Mouse (Mus musculus) small intestine, adult 2 months (tissue): ENCODE data around the gene Mxra8. TPM values are rescaled to one million over a fixed set of nuclear protein-coding genes. Genes with fewer than 3 reads are reported as not detected.

Experiments
- H3K27ac ChIP-seq: fragments of 200-500 bp; 2 replicates; pipeline ENCODE4 v1.5.1; 2012; ENCODE audit warnings: low read depth, low read length, control low read depth, inconsistent platforms; ENCODE audit not compliant: insufficient read depth
- H3K27me3 ChIP-seq: fragments of 200-500 bp; 2 replicates; pipeline ENCODE4 v1.6.1; 2012; ENCODE audit warnings: mild to moderate bottlenecking, moderate library complexity, low read length, inconsistent platforms; ENCODE audit not compliant: control insufficient read depth, insufficient read depth
- H3K36me3 ChIP-seq: fragments of 200-500 bp; 2 replicates; pipeline ENCODE4 v1.6.1; 2012; ENCODE audit warnings: mild to moderate bottlenecking, low read length, control low read depth, inconsistent platforms; ENCODE audit not compliant: control insufficient read depth, insufficient read depth
- H3K4me1 ChIP-seq: fragments of 200-500 bp; 2 replicates; pipeline ENCODE4 v1.6.1; 2012; ENCODE audit warnings: low read length, inconsistent platforms, mixed read lengths; ENCODE audit not compliant: control insufficient read depth, insufficient read depth, insufficient read length
- H3K4me3 ChIP-seq: fragments of 200-500 bp; 2 replicates; pipeline ENCODE4 v1.5.1; 2012; ENCODE audit warnings: low read depth, mild to moderate bottlenecking, control low read depth, inconsistent platforms, low read length, moderate library complexity
- CTCF ChIP-seq: fragments of 200-500 bp; IDR thresholded peaks from 2 replicates; pipeline ENCODE4 v1.5.1; 2012; ENCODE audit warnings: low read depth, mild to moderate bottlenecking, control low read depth, inconsistent platforms, low read length, moderate library complexity, mixed read lengths; ENCODE audit not compliant: insufficient replicate concordance, insufficient read length; ENCODE audit errors: extremely low read depth
- POLR2A ChIP-seq: fragments of 200-500 bp; IDR thresholded peaks from 2 replicates; pipeline ENCODE4 v1.6.1; 2012; ENCODE audit warnings: low read depth, mild to moderate bottlenecking, control low read depth, inconsistent platforms, low read length, moderate library complexity
- WGBS: fragments of 180-500 bp; shearing (Covaris S2); methylation state at CpG from one replicate; pipeline ENCODE4 v1.1.7; 2018; 5-methylcytosine and 5-hydroxymethylcytosine counted together
- polyA plus RNA-seq: library from polyadenylated mRNA; depleted of rRNA; stranded (reverse); fragments of >200 nt; gene quantifications from 2 replicates; pipeline ENCODE4 v1.2.3, GENCODE M21; 2012

Mxra8 gene
- polyA plus RNA-seq, 1 experiment, result 98.1 TPM

GRCm38 (mm10) chr4:155803340-155804041, 36.0 kb upstream of the Mxra8 start:
- Histone ChIP-seq H3K27me3 (no peaks in the 10 kb centered on the region), H3K4me3 (peak overlapping the region; percentile 73), H3K36me3 (peaks cover 16% of the 10 kb centered on the region), H3K27ac (peak overlapping the region; percentile 12; the same call in 1 of the 2 replicates), H3K4me1 (peaks cover 3% of the 10 kb centered on the region; the same call in 1 of the 2 replicates)
- TF ChIP-seq POLR2A (peak; percentile 68), CTCF (0 out of 2 replicates have a peak, but pooled peaks have one; percentile 8)
- under 1% methylated on average over 55 of the region's 58 CpGs for WGBS

GRCm38 (mm10) chr4:155807841-155808240, 31.6 kb upstream of the Mxra8 start:
- Histone ChIP-seq H3K36me3 (peaks cover 33% of the 10 kb centered on the region), H3K4me3 (no peak overlapping the region), H3K27me3 (no peaks in the 10 kb centered on the region), H3K27ac (no peak overlapping the region), H3K4me1 (peaks cover under 1% of the 10 kb centered on the region; the same call in 1 of the 2 replicates)
- WGBS, result 85% methylated on average over 3 of the region's 3 CpGs
- TF ChIP-seq CTCF (no peak), POLR2A (no peak)

DNA sequence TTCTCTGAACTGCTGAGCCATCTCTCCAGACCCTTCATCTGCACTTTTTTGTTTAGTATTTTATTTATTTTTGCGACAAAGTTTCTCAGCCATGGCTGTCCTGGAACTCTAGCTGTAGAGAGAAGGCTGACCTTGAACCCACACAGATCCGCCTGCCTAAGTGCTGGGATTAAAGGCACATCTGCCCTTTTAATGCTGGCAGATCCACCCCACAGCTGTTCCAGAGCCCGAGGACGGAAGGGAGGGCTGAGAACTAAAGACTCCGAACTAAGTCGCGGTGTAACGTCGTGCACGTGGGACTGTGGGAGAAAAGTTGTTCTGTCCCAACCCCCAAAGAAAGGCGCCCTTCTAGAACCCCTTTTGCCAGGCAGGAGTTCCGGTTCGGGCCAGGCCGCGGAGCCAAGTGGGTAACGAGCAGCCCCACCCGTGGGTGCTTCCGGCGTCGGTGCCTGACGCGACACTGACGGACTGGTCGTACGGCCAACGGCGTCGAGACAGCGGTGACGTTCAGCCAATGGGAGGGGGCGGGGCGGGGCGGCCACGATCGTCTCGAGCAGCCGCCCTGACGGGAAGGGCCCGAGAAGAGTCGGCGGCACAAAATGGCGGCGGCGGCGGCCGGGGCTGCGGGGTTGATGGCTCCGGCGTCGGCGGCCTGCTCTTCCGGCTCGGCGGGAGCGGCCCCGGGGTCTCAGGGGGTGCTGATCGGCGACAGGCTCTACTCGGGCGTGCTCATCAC, 27.4 kb upstream of the Mxra8 start, which contains the start of gene Ccnl2:
Gene Ccnl2 (plus strand): TSS at position 561 of the 736 bp plus-strand sequence.
- TF ChIP-seq CTCF (no peak), POLR2A (peak; percentile 71)
- peaks cover 52% of the 10 kb centered on the region for H3K36me3 ChIP-seq
- under 1% methylated on average over 59 of the region's 60 CpGs for WGBS

GRCm38 (mm10) chr4:155812665-155813181, 26.8 kb upstream of the Mxra8 start:
- H3K27ac ChIP-seq, result peak overlapping the region; percentile 78
- H3K36me3 ChIP-seq, result peaks cover 52% of the 10 kb centered on the region
- peaks cover 3% of the 10 kb centered on the region; the same call in 1 of the 2 replicates for H3K4me1 ChIP-seq
- TF ChIP-seq CTCF (no peak), POLR2A (no peak)
- WGBS, result 1% methylated on average over 49 of the region's 49 CpGs
- no peaks in the 10 kb centered on the region for H3K27me3 ChIP-seq
- H3K4me3 ChIP-seq, result peak overlapping the region; percentile 95

More for the DNA sequence above, 27.4 kb upstream of the Mxra8 start, which contains the start of gene Ccnl2:
- H3K27ac ChIP-seq, result peak within 1 kb of the TSS; percentile 96
- peaks cover 3% of the 10 kb centered on the region; the same call in 1 of the 2 replicates for H3K4me1 ChIP-seq
- no peaks in the 10 kb centered on the region for H3K27me3 ChIP-seq
- H3K4me3 ChIP-seq, result peak within 1 kb of the TSS; percentile 95

- TF ChIP-seq POLR2A (no peak), CTCF (no peak)
- peaks cover 71% of the 10 kb centered on the region for H3K36me3 ChIP-seq
- H3K27ac ChIP-seq, result no peak overlapping the region
- peaks cover 3% of the 10 kb centered on the region; the same call in 1 of the 2 replicates for H3K4me1 ChIP-seq
- WGBS, result 36% methylated on average over 4 of the region's 4 CpGs
- H3K27me3 ChIP-seq, result no peaks in the 10 kb centered on the region
- no peak overlapping the region for H3K4me3 ChIP-seq
These were observed 21.9 kb upstream of the Mxra8 start for GRCm38 (mm10) chr4:155817533-155817932.

- no peaks in the 10 kb centered on the region for H3K4me1 ChIP-seq
- 71% methylated on average over 7 of the region's 7 CpGs for WGBS
- H3K4me3 ChIP-seq, result no peak overlapping the region
- TF ChIP-seq CTCF, result peak; percentile 39; the same call in 1 of the 2 replicates
- TF ChIP-seq POLR2A, result no peak
- peaks cover 80% of the 10 kb centered on the region for H3K36me3 ChIP-seq
- no peak overlapping the region for H3K27ac ChIP-seq
- no peaks in the 10 kb centered on the region for H3K27me3 ChIP-seq
These were observed 18.5 kb upstream of the Mxra8 start for GRCm38 (mm10) chr4:155821025-155821424.
